ENCODE assay signal across 31 mouse cellular contexts in the genomic region with DNA sequence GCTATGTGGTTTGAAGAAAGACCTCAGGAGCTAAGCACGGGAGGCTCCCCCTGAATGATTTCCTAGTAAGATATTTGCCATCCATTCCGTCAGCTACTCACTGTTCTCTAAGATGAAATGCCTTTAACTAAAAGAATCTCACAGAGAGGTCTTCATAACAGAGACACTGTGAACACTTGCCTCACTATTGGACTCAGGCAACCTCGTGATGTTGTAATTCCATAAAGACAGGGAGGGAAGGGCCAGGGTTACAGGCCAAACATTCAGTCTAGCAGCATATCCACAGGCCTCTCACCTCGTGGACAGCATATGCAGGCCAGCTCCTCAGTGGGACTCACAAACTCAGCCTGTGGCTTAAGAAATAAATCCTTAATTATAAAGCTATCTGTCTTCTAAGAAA. TPM values are rescaled to one million over a fixed set of nuclear protein-coding genes. Genes with fewer than 3 reads are reported as not detected.
A peak's percentile ranks its signal among the peaks of the same experiment; 100 is the strongest.
DNase-seq lines count a peak whose midpoint lies in the region; ATAC-seq and TF ChIP-seq lines count a peak whose summit lies in the region.
"Had no signal": no experiment of that assay in that cellular context is flagged by ENCODE, and none has a peak within 500 bp of the region (broad histone marks: within the 10 kb centered on the region; RNA-seq: fewer than 3 reads in every experiment).

No protein-coding gene starts in this region.

- DNase-seq in gastrocnemius, adult 18-20 months (ENCODE audit: low spot score): peak; percentile 39
- DNase-seq in gastrocnemius, postnatal 4 days (ENCODE audit: low spot score in 2 of 2): no peak
- no peak for DNase-seq in left cerebral cortex, adult 2 months (ENCODE audit: extremely low spot score in 1 of 2, low spot score in 2 of 2)
- no peak for DNase-seq in left cerebral cortex, adult 18-20 months (ENCODE audit: low spot score in 2 of 2)
- DNase-seq in urinary bladder, postnatal 14 days (ENCODE audit: low spot score): peak; percentile 13
- no peak for DNase-seq in urinary bladder, postnatal 4 days (ENCODE audit: low spot score in 2 of 2)
- DNase-seq in skeletal muscle tissue, adult 2 months (ENCODE audit: low read depth, low spot score): peak; percentile 35
- DNase-seq: adrenal gland, postnatal 25 days; cerebellum, adult 11 months; cerebellum, adult 2 months; cerebellum, adult 9-11 months; cerebellum, postnatal 25 days; embryo, embryonic 11 days; gastrocnemius, postnatal 36 days; heart, adult 18-20 months; heart, postnatal 10 days; heart, postnatal 36 days had no signal

- TF ChIP-seq CTCF in left cerebral cortex, adult 2 months (IDR thresholded peaks at IDR 0.05): no peak

- ATAC-seq in erythroblast, adult 5-6 weeks (replicated peaks; ENCODE audit: low FRiP score, poor library complexity, severe bottlenecking): no peak
- ATAC-seq: CD4-positive, CD25-positive, alpha-beta regulatory T cell, adult 4 months; forebrain, embryonic 16.5 days; hindbrain, postnatal 0 days; inflammation-experienced regulatory T-cells, adult 6 months; intestine, embryonic 16.5 days had no signal

- no peak overlapping the region for H3K4me3 ChIP-seq in left cerebral cortex, adult 2 months
- H3K4me3 ChIP-seq: embryonic facial prominence, embryonic 10.5 days; embryonic facial prominence, embryonic 13.5 days; forebrain, embryonic 10.5 days; forebrain, embryonic 13.5 days; heart, embryonic 12.5 days; heart, embryonic 15.5 days had no signal

- intact Hi-C loops in left cerebral cortex, adult 2 months (cut with DNase I): loop anchor here (2.0 kb wide), 1 partner anchor 109 kb away; no protein-coding TSS in a partner anchor

- 0 out of 2 replicates have a peak overlapping the region, but pooled peaks have one; percentile 38 for H3K27ac ChIP-seq in left cerebral cortex, adult 2 months
- H3K27ac ChIP-seq: embryonic facial prominence, embryonic 10.5 days; embryonic facial prominence, embryonic 13.5 days; forebrain, embryonic 10.5 days; forebrain, embryonic 13.5 days; heart, embryonic 15.5 days; hindbrain, embryonic 14.5 days; hindbrain, postnatal 0 days had no signal

RNA-seq across cellular contexts. Expression of gene Lama4, which starts 52.7 kb away (rescaled TPM):
- 10 to 100 TPM; 13.7 to 19.2 TPM for total RNA-seq in gastrocnemius, adult 18-20 months (2021)
- total RNA-seq in gastrocnemius, postnatal 4 days (2021): 100 to 1,000 TPM; 173 to 197 TPM
- 10 to 100 TPM in 1 of 2 experiments, 1 to 10 TPM in 1; 7.8 to 13.2 TPM for total RNA-seq in left cerebral cortex, adult 2 months (2021)
- 1 to 10 TPM; 8.6 to 9.5 TPM for total RNA-seq in left cerebral cortex, adult 18-20 months (2021)
- not detected in 2 replicates for total RNA-seq in erythroblast, adult 5-6 weeks (2015; ENCODE audit: low replicate concordance)
- total RNA-seq in erythroblast, adult 5-6 weeks (2017; ENCODE audit: low replicate concordance): 0.60 TPM in 1 of 2 replicates, not detected in the other
- total RNA-seq: MEL had no signal

Comparison
In these comparisons a context has a peak if more than half of its experiments do, and no peak if none do; other contexts are left out.
1. DNase-seq: peak in gastrocnemius, adult 18-20 months (single experiment), urinary bladder, postnatal 14 days (single experiment) and skeletal muscle tissue, adult 2 months (single experiment); none in gastrocnemius, postnatal 4 days (0 of 2), left cerebral cortex, adult 2 months (0 of 2), left cerebral cortex, adult 18-20 months (0 of 2) and urinary bladder, postnatal 4 days (0 of 2).
2. RNA of gene Lama4, which starts 52.7 kb away (total RNA-seq): 173 to 197 TPM in gastrocnemius, postnatal 4 days; 13.7 to 19.2 TPM in gastrocnemius, adult 18-20 months, 7.8 to 13.2 TPM in left cerebral cortex, adult 2 months, 8.6 to 9.5 TPM in left cerebral cortex, adult 18-20 months and 0.60 TPM in erythroblast, adult 5-6 weeks; every median in the first group is over 4 times any median in the second.